ENCODE assay signal across 21 mouse cellular contexts in the genomic region with DNA sequence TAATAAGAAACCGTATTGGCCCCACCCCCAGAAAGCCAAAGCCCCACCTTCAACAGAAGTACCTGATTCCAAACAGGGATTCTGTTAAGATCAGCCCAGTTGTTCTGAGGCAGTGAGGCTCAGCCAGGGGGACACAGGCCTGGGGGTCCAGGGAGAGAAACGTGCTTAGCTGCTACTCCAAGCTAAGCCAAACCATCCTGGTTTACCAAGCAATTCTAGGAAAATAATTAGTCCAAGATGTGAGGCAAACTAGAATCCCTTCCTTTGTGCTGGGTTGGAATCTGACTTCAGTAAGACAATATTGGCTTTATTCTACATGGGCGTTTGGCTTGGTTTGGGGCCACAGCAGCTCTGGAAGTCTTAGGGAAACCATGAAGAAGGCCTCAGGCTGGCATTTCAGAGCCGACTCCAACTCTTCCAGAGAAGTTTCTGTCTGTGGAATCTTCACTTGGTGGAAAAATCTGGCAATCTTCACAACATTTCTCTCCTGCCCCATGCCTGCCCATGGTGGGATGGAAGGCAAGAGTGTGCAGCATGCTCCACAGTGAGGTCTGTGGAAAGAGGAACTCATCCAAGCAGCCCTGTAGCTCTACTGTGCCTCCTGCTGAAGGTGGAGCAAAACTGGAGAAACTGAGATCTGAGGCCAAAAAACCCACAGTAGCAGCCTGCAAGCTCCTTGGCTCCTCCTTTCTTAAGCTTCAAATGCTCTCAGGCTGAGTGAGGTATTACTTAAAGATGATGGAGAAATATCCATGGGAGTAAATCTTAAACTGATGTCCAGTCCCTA.
A peak's percentile ranks its signal among the peaks of the same experiment; 100 is the strongest.
DNase-seq lines count a peak whose midpoint lies in the region; ATAC-seq and TF ChIP-seq lines count a peak whose summit lies in the region.
"Had no signal": no experiment of that assay in that cellular context is flagged by ENCODE, and none has a peak within 500 bp of the region (broad histone marks: within the 10 kb centered on the region; RNA-seq: fewer than 3 reads in every experiment).

No protein-coding gene starts in this region.

- DNase-seq in liver, postnatal 0 days, result no peak
- DNase-seq in embryonic facial prominence, embryonic 14.5 days (ENCODE audit: low spot score), result peak; percentile 78
- DNase-seq in limb, embryonic 10.5 days (ENCODE audit: low spot score), result peak; percentile 54
- DNase-seq in midbrain, embryonic 11.5 days (ENCODE audit: low spot score, missing footprints), result no peak
- DNase-seq in gastrocnemius, postnatal 14 days, result no peak
- DNase-seq in kidney, adult 2 months, result no peak
- DNase-seq: adrenal gland, adult 8-10 months; cerebellum, adult 11 months; cerebellum, postnatal 10 days; heart, adult 18-20 months; kidney, adult 9 months; kidney, postnatal 25 days; lung, adult 2 months; retina, postnatal 1 day; right cerebral cortex, postnatal 4 days; thymus, postnatal 25 days had no signal

- H3K9me3 ChIP-seq in liver, postnatal 0 days (ENCODE audit: low read length), result no peaks in the 10 kb centered on the region
- H3K9me3 ChIP-seq in liver, embryonic 12.5 days (replicated peaks), result no peaks in the 10 kb centered on the region
- H3K9me3 ChIP-seq in embryonic facial prominence, embryonic 14.5 days (ENCODE audit: control insufficient read depth, low read length), result no peaks in the 10 kb centered on the region
- no peaks in the 10 kb centered on the region for H3K9me3 ChIP-seq in limb, embryonic 10.5 days (replicated peaks)
- H3K9me3 ChIP-seq in midbrain, embryonic 11.5 days (ENCODE audit: control insufficient read depth, low read length), result no peaks in the 10 kb centered on the region
- H3K9me3 ChIP-seq: hindbrain, embryonic 10.5 days; midbrain, embryonic 12.5 days had no signal

- no peak overlapping the region for H3K4me2 ChIP-seq in liver, postnatal 0 days (ENCODE audit: low read depth, low read length)
- H3K4me2 ChIP-seq in liver, embryonic 12.5 days, result no peak overlapping the region
- H3K4me2 ChIP-seq in embryonic facial prominence, embryonic 14.5 days (ENCODE audit: low read depth, low read length), result no peak overlapping the region
- H3K4me2 ChIP-seq in midbrain, embryonic 11.5 days, result no peak overlapping the region
- H3K4me2 ChIP-seq: midbrain, embryonic 12.5 days had no signal

- H3K9ac ChIP-seq in liver, postnatal 0 days (replicated peaks), result no peak overlapping the region
- no peak overlapping the region for H3K9ac ChIP-seq in liver, embryonic 12.5 days
- no peak overlapping the region for H3K9ac ChIP-seq in embryonic facial prominence, embryonic 14.5 days (ENCODE audit: low read depth, low read length)
- H3K9ac ChIP-seq in midbrain, embryonic 11.5 days (ENCODE audit: low read length), result no peak overlapping the region
- H3K9ac ChIP-seq: midbrain, embryonic 12.5 days had no signal

- H3K27me3 ChIP-seq in liver, postnatal 0 days (ENCODE audit: insufficient read depth, low read length), result no peaks in the 10 kb centered on the region
- no peaks in the 10 kb centered on the region for H3K27me3 ChIP-seq in liver, embryonic 12.5 days (replicated peaks)
- no peaks in the 10 kb centered on the region for H3K27me3 ChIP-seq in embryonic facial prominence, embryonic 14.5 days (replicated peaks; ENCODE audit: control insufficient read depth, insufficient read depth, low read length)
- H3K27me3 ChIP-seq in limb, embryonic 10.5 days (ENCODE audit: low read depth, poor library complexity, severe bottlenecking), result no peaks in the 10 kb centered on the region
- no peaks in the 10 kb centered on the region for H3K27me3 ChIP-seq in midbrain, embryonic 11.5 days (ENCODE audit: control insufficient read depth, insufficient read depth, low read length)
- no peaks in the 10 kb centered on the region for H3K27me3 ChIP-seq in kidney, adult 2 months (replicated peaks; ENCODE audit: control insufficient read depth, insufficient read depth, low read length)
- H3K27me3 ChIP-seq: midbrain, embryonic 12.5 days had no signal

- H3K27ac ChIP-seq in liver, postnatal 0 days (ENCODE audit: low read depth), result no peak overlapping the region
- no peak overlapping the region for H3K27ac ChIP-seq in liver, embryonic 12.5 days
- peak overlapping the region; percentile 79 for H3K27ac ChIP-seq in embryonic facial prominence, embryonic 14.5 days (replicated peaks; ENCODE audit: low read depth, low read length)
- H3K27ac ChIP-seq in limb, embryonic 10.5 days, result peak overlapping the region; percentile 86
- no peak overlapping the region for H3K27ac ChIP-seq in midbrain, embryonic 11.5 days (ENCODE audit: low read depth, low read length)
- no peak overlapping the region for H3K27ac ChIP-seq in kidney, adult 2 months (ENCODE audit: insufficient read depth, low read depth, low read length)
- H3K27ac ChIP-seq: hindbrain, embryonic 10.5 days; midbrain, embryonic 12.5 days had no signal

- 61% methylated on average over 4 of the region's 4 CpGs for WGBS in liver, postnatal 0 days (ENCODE audit: insufficient replicate concordance)
- WGBS in liver, embryonic 12.5 days (ENCODE audit: insufficient replicate concordance), result 60% methylated on average over 4 of the region's 4 CpGs
- 25% methylated on average over 4 of the region's 4 CpGs for WGBS in embryonic facial prominence, embryonic 14.5 days
- 52% methylated on average over 4 of the region's 4 CpGs for WGBS in limb, embryonic 10.5 days
- 83% methylated on average over 4 of the region's 4 CpGs for WGBS in midbrain, embryonic 11.5 days
- WGBS in kidney, adult 2 months, result 93% methylated on average over 4 of the region's 4 CpGs

- no peak overlapping the region for H3K4me3 ChIP-seq in liver, postnatal 0 days (ENCODE audit: low read depth, low read length)
- H3K4me3 ChIP-seq in liver, embryonic 12.5 days, result no peak overlapping the region
- H3K4me3 ChIP-seq in embryonic facial prominence, embryonic 14.5 days (ENCODE audit: low read depth, low read length), result no peak overlapping the region
- H3K4me3 ChIP-seq in limb, embryonic 10.5 days, result no peak overlapping the region
- no peak overlapping the region for H3K4me3 ChIP-seq in midbrain, embryonic 11.5 days (ENCODE audit: low read depth, low read length)
- no peak overlapping the region for H3K4me3 ChIP-seq in kidney, adult 2 months (ENCODE audit: insufficient read depth, low read depth, low read length)
- H3K4me3 ChIP-seq: hindbrain, embryonic 10.5 days; midbrain, embryonic 12.5 days had no signal

- intact Hi-C loops in gastrocnemius, postnatal 14 days (cut with DNase I; ENCODE audit: low total_unique reads), result no loop called here

- TF ChIP-seq POLR2A in kidney, adult 2 months (IDR thresholded peaks at IDR 0.05; ENCODE audit: low read depth, low read length), result no peak

- no peaks in the 10 kb centered on the region; the same call in 1 of the 2 replicates for H3K36me3 ChIP-seq in liver, postnatal 0 days (replicated peaks; ENCODE audit: insufficient read depth, low read length)
- no peaks in the 10 kb centered on the region for H3K36me3 ChIP-seq in liver, embryonic 12.5 days
- no peaks in the 10 kb centered on the region for H3K36me3 ChIP-seq in embryonic facial prominence, embryonic 14.5 days (ENCODE audit: control insufficient read depth, insufficient read depth, low read length)
- no peaks in the 10 kb centered on the region for H3K36me3 ChIP-seq in limb, embryonic 10.5 days
- H3K36me3 ChIP-seq in midbrain, embryonic 11.5 days (ENCODE audit: control insufficient read depth, insufficient read depth, low read length), result no peaks in the 10 kb centered on the region
- H3K36me3 ChIP-seq in kidney, adult 2 months (ENCODE audit: control insufficient read depth, insufficient read depth, low read length), result no peaks in the 10 kb centered on the region
- H3K36me3 ChIP-seq: hindbrain, embryonic 10.5 days; midbrain, embryonic 12.5 days had no signal

- TF ChIP-seq EP300 in liver, postnatal 0 days (IDR thresholded peaks at IDR 0.05; ENCODE audit: low read depth), result no peak

- peaks cover 4% of the 10 kb centered on the region; the same call in 1 of the 2 replicates for H3K4me1 ChIP-seq in liver, postnatal 0 days (ENCODE audit: insufficient read depth)
- H3K4me1 ChIP-seq in liver, embryonic 12.5 days, result no peaks in the 10 kb centered on the region
- peaks cover 20% of the 10 kb centered on the region for H3K4me1 ChIP-seq in embryonic facial prominence, embryonic 14.5 days (ENCODE audit: control insufficient read depth, insufficient read depth, low read length)
- peaks cover 43% of the 10 kb centered on the region for H3K4me1 ChIP-seq in limb, embryonic 10.5 days
- H3K4me1 ChIP-seq in midbrain, embryonic 11.5 days (ENCODE audit: control insufficient read depth, insufficient read depth, low read length), result peaks cover 5% of the 10 kb centered on the region
- H3K4me1 ChIP-seq in kidney, adult 2 months (ENCODE audit: control insufficient read depth, insufficient read depth, low read length), result no peaks in the 10 kb centered on the region; the same call in 1 of the 2 replicates

- TF ChIP-seq CTCF in liver, postnatal 0 days (IDR thresholded peaks at IDR 0.05; ENCODE audit: low read depth), result peak; percentile 26
- no peak for TF ChIP-seq CTCF in kidney, adult 2 months (conservative IDR thresholded peaks at IDR 0.05; ENCODE audit: insufficient read depth, insufficient read length, low read depth, low read length)

- no peak for ATAC-seq in liver, postnatal 0 days
- ATAC-seq in liver, embryonic 12.5 days, result no peak
- ATAC-seq in embryonic facial prominence, embryonic 14.5 days (ENCODE audit: low read depth), result 0 out of 2 replicates have a peak, but pooled peaks have one; percentile 16
- peak; percentile 64 for ATAC-seq in megakaryocyte progenitor cell, adult 5-6 weeks (replicated peaks; ENCODE audit: poor library complexity)
- ATAC-seq in midbrain, embryonic 11.5 days (ENCODE audit: low FRiP score), result no peak
- ATAC-seq: inflammation-experienced regulatory T-cells, adult 6 months had no signal

Comparison
In these comparisons a context has a peak if more than half of its experiments do, and no peak if none do; other contexts are left out.
1. ATAC-seq: peak in embryonic facial prominence, embryonic 14.5 days (single experiment) and megakaryocyte progenitor cell, adult 5-6 weeks (single experiment); none in liver, postnatal 0 days (single experiment), liver, embryonic 12.5 days (single experiment) and midbrain, embryonic 11.5 days (single experiment).
2. DNase-seq: peak in embryonic facial prominence, embryonic 14.5 days (single experiment) and limb, embryonic 10.5 days (single experiment); none in liver, postnatal 0 days (single experiment), midbrain, embryonic 11.5 days (single experiment), gastrocnemius, postnatal 14 days (single experiment) and kidney, adult 2 months (single experiment).
3. H3K27ac ChIP-seq: peak in embryonic facial prominence, embryonic 14.5 days (single experiment) and limb, embryonic 10.5 days (single experiment); none in liver, postnatal 0 days (single experiment), liver, embryonic 12.5 days (single experiment), midbrain, embryonic 11.5 days (single experiment) and kidney, adult 2 months (single experiment).